Mouse (Mus musculus) bone marrow macrophage, adult 2 months (primary cell): ENCODE data around the gene Edem1.

Experiments
- CTCF ChIP-seq: IDR thresholded peaks from 2 replicates; pipeline ENCODE4 v1.5.1; 2012; ENCODE audit warnings: low read depth, mild to moderate bottlenecking, low read length, moderate library complexity
- POLR2A ChIP-seq: IDR thresholded peaks from 2 replicates; pipeline ENCODE4 v1.6.1; 2012; ENCODE audit warnings: mild to moderate bottlenecking, low read depth, low read length, borderline replicate concordance

DNA sequence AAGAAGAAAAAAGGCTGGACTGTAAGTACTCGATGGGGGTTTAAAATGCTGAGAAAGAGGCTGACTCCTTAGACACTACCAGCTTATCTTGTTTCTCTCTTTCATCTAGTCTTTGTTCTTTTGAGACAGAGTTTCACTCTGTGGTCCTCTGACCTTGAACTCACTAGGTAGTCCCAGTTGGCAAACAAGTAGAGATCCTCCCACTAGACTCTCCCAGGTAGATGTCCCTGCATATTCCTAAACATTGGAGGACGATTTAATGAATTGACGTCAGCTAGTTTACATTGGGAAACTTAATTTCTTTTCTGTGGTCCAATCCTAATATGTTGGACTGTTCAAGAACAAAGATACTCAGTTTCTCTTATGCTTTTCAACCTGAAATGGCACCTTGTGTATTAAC, 42.9 kb upstream of the Edem1 start:
- no peak for TF ChIP-seq CTCF
- TF ChIP-seq POLR2A = no peak
